ENCODE assay signal across 23 mouse cellular contexts in the genomic region with DNA sequence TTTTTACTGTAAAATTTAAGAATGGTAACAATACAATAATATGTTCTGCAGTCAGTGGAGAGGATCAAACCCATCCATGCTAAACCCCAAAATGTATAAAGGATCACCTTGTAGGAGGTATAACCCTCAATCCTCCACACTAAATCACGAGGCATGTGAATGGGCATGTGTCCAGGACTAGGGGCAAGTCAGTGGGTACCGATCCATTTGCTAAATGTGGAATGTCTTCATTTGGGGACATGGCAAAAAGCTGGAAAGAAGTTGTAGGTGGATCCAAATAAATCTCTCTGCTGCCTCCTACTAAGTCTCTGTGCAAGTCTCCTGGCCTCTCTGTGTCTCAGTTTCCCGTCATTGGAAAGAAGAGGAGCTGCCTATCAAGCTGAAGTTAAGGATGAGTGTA.
"Had no signal": no experiment of that assay in that cellular context is flagged by ENCODE, and none has a peak within 500 bp of the region (broad histone marks: within the 10 kb centered on the region; RNA-seq: fewer than 3 reads in every experiment).

No protein-coding gene starts in this region.

- H3K9ac ChIP-seq: heart, embryonic 12.5 days; hindbrain, embryonic 13.5 days; hindbrain, embryonic 15.5 days; limb, embryonic 12.5 days; liver, embryonic 13.5 days; liver, embryonic 15.5 days had no signal

- H3K27me3 ChIP-seq: heart, embryonic 12.5 days; hindbrain, embryonic 13.5 days; hindbrain, embryonic 15.5 days; limb, embryonic 12.5 days; liver, embryonic 13.5 days; liver, embryonic 15.5 days had no signal

- H3K4me2 ChIP-seq: heart, embryonic 12.5 days; hindbrain, embryonic 13.5 days; hindbrain, embryonic 15.5 days; limb, embryonic 12.5 days; liver, embryonic 11.5 days; liver, embryonic 13.5 days; liver, embryonic 15.5 days had no signal

- H3K4me1 ChIP-seq: heart, embryonic 10.5 days; hindbrain, embryonic 13.5 days; hindbrain, embryonic 15.5 days; limb, embryonic 12.5 days; liver, embryonic 13.5 days; liver, embryonic 15.5 days had no signal

- H3K9me3 ChIP-seq: heart, embryonic 10.5 days; heart, embryonic 12.5 days; hindbrain, embryonic 13.5 days; hindbrain, embryonic 15.5 days; limb, embryonic 10.5 days; limb, embryonic 12.5 days; liver, embryonic 13.5 days; liver, embryonic 15.5 days had no signal

- H3K36me3 ChIP-seq: heart, embryonic 10.5 days; heart, embryonic 12.5 days; hindbrain, embryonic 13.5 days; hindbrain, embryonic 15.5 days; limb, embryonic 10.5 days; limb, embryonic 12.5 days; liver, embryonic 13.5 days; liver, embryonic 15.5 days had no signal

- H3K27ac ChIP-seq: heart, embryonic 10.5 days; hindbrain, embryonic 13.5 days; hindbrain, embryonic 15.5 days; hindbrain, postnatal 0 days; layer of hippocampus, adult 2 months; left cerebral cortex, adult 2 months; limb, embryonic 10.5 days; limb, embryonic 12.5 days; liver, embryonic 13.5 days; liver, embryonic 15.5 days had no signal

- ATAC-seq: hindbrain, postnatal 0 days; intestine, postnatal 0 days had no signal

- DNase-seq: gastrocnemius, postnatal 14 days; gastrocnemius, postnatal 36 days; heart, adult 18-20 months; heart, postnatal 10 days; kidney, adult 18-20 months; kidney, adult 8-10 months; kidney, postnatal 10 days; kidney, postnatal 25 days; kidney, postnatal 4 days; liver; liver, embryonic 13.5 days had no signal

- H3K4me3 ChIP-seq: heart, embryonic 10.5 days; heart, embryonic 12.5 days; hindbrain, embryonic 13.5 days; hindbrain, embryonic 15.5 days; layer of hippocampus, adult 2 months; left cerebral cortex, adult 2 months; limb, embryonic 10.5 days; limb, embryonic 12.5 days; liver, embryonic 13.5 days; liver, embryonic 15.5 days had no signal
